Mouse (Mus musculus) layer of hippocampus, adult 11-12 months (tissue): Measurements from ENCODE around the gene Kbtbd7.
"Not testable (repeated sequence)": the region's sequence is repeated elsewhere in the genome, so short reads cannot be mapped to it uniquely, and the experiment has no call there.

Source experiments
- DNase-seq: peaks from one replicate; pipeline ENCODE4 v3.0.0; 2022; ENCODE audit warnings: low spot score

The Kbtbd7 gene

DNA sequence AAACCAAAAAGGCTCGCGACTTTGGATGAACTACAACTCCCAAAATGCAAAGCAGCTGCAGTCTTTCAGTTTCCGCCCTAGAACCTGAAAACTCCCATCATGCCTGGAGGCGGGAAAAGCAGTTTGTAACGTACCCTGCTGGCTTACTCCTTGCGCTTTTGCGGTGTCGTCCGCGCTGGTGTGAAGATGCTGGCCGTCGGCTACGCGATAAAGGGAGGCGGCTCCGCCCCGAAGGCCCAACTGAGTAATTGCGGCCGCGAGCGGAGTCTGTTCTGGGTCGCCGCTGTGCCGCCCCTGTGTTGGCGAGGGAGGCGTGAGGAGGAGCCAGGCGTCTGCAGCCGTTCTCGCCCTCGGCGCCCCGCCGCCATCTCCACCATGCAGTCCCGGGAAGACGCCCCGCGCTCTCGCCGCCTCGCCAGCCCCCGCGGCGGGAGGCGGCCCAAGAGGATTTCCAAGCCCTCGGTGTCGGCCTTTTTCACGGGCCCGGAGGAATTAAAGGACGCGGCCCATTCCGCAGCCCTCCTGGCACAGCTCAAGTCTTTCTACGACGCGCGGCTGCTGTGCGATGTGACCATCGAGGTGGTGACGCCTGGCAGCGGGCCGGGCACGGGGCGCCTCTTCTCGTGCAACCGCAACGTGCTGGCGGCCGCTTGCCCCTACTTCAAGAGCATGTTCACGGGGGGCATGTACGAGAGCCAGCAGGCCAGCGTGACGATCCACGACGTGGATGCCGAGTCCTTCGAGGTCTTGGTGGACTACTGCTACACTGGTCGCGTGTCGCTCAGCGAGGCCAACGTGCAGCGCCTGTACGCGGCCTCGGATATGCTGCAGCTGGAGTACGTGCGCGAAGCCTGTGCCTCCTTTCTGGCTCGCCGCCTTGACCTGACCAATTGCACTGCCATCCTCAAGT lies 25.6 kb downstream of the Kbtbd7 start, which contains the start of gene Kbtbd6:
Gene Kbtbd6, plus strand, starts transcription at position 155 of the 910 bp plus-strand sequence.
- peak; percentile 71 for DNase-seq

DNA sequence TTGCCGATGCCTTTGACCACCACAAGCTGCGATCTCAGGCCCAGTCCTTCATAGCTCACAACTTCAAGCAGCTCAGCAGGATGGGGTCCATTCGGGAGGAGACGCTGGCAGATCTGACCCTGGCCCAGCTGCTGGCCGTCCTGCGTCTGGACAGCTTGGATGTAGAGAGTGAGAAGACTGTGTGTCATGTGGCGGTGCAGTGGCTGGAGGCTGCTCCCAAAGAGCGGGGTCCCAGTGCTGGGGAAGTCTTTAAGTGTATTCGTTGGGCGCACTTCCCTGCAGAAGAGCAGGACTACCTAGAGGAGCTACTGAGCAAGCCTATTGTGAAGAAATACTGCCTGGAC lies 26.3 kb downstream of the Kbtbd7 start:
- DNase-seq: not testable (repeated sequence)

DNA sequence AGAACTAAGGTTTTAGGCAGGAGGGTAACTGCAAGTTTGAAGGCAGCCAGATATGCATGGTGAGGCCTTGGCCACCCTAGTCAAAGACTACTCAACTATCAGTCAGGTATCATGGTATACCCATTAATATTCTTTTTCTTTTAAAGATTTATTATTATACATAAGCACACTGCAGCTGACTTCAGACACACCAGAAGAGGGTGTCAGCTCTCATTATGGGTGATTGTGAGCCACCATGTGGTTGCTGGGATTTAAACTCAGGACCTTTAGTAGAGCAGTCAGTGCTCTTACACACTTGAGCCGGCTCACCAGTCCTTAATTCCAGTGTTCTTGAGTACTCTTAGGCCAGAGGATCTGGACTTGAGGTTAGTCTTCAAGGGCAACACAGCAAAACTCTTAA lies 34.1 kb downstream of the Kbtbd7 start:
- DNase-seq: no peak

DNA sequence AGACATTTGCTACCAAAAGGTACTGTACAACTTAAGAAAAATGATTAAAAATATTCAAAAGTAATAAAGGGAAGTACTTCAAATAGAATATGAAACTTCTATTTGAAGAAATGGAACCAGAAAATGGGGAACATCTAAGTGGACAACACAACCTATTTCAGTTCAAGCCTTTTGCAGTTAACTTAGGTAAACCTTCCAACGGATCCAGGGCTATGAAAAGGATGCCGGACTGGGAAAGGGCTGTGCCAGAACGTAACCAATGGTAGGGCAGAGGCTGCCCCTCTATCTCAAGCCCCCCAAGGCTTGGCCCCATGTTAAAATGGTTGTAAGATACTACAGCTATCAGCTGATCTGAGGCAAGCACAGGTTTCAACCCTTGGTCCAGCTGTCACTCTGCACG lies 34.7 kb downstream of the Kbtbd7 start:
- no peak for DNase-seq

DNA sequence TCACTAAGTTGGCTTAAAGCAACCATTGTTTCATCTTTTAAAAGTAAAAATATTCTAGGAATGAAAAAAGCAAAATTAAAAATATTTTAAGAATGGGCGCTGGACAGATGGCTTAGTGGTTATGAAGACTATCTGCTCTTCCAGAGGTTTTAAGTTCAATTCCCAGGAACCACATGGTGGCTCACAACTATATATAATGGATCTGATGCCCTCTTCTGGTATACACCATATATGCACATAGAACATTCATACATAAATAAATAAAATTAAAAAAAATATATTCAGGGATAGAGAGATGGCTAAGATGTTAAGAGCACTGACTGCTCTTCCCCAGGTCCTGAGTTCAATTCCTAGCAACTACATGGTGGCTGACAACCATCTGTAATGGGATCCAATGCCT lies 39.3 kb downstream of the Kbtbd7 start:
- no peak for DNase-seq

DNA sequence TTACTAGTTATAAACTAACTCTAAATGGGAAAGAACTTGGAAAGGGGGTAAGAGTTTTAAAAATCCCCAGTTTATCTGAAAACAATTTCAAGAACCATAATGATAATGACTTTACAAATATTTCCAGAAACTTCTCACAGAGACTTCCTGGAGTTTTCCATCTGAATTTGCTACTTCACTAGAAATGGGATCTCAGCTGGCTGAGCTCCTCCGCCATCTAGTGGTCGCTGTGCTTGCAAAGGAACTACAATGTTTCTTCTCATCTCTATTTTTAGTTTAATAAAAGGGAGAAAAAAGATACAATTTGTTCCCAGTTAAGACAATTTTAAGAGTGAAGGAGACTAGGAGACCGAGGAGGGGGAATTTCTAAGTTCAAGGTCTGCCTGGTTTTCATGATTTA lies 41.3 kb downstream of the Kbtbd7 start:
- DNase-seq: peak; percentile 75

DNA sequence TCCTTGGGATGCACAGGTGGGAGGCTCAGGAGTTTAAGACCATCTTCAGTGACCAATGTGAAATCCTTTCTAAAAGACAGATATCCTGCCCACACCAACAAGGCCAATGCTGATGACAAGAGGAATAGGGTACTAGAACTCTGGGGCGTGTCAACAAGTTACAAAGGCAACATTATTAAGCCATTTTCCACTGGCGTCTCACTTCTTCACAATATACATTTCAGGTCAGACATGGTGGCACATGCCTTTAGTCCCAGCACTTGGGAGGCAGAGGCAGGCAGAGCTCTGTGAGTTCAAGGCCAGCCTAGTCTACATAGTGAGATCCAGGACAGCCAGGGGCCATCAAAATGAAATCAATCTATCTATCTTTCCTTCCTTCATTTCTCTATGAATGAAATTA lies 47.1 kb downstream of the Kbtbd7 start:
- no peak for DNase-seq
